Mouse (Mus musculus) heart, embryonic 12.5 days (tissue): ENCODE results near the gene Iqgap2. TPM values are rescaled to one million over a fixed set of nuclear protein-coding genes. Genes with fewer than 3 reads are reported as not detected.

Source experiments
- ATAC-seq: fragments of 200-750 bp; cut with Nextera tagmentation; 2 replicates; pipeline ENCODE4 v1.8.0; 2017; ENCODE audit warnings: moderate TSS enrichment, moderate library complexity; ENCODE audit not compliant: insufficient number of reproducible peaks, low FRiP score
- H3K27ac ChIP-seq: fragments of 300-500 bp; sonication (generic); 2 replicates; pipeline ENCODE4 v1.5.1; 2016; ENCODE audit warnings: mild to moderate bottlenecking, moderate library complexity; ENCODE audit not compliant: poor library complexity, severe bottlenecking
- H3K27me3 ChIP-seq: fragments of 300-500 bp; sonication (generic); replicated peaks from 2 replicates; pipeline ENCODE4 v1.6.1; 2016; ENCODE audit warnings: mild to moderate bottlenecking, moderate library complexity
- H3K36me3 ChIP-seq: fragments of 300-500 bp; sonication (generic); 2 replicates; pipeline ENCODE4 v1.6.1; 2016; ENCODE audit warnings: mild to moderate bottlenecking, moderate library complexity
- H3K4me1 ChIP-seq: fragments of 300-500 bp; sonication (generic); replicated peaks from 2 replicates; pipeline ENCODE4 v1.6.1; 2016; ENCODE audit warnings: mild to moderate bottlenecking
- H3K4me2 ChIP-seq: fragments of 300-500 bp; sonication (generic); 2 replicates; pipeline ENCODE4 v1.6.1; 2016; ENCODE audit warnings: mild to moderate bottlenecking, moderate library complexity
- H3K4me3 ChIP-seq: fragments of 300-500 bp; sonication (generic); 2 replicates; pipeline ENCODE4 v1.5.1; 2016; ENCODE audit warnings: mild to moderate bottlenecking
- H3K9ac ChIP-seq: fragments of 300-500 bp; sonication (generic); 2 replicates; pipeline ENCODE4 v1.6.1; 2016; ENCODE audit warnings: mild to moderate bottlenecking, moderate library complexity
- H3K9me3 ChIP-seq: fragments of 300-500 bp; sonication (generic); replicated peaks from 2 replicates; pipeline ENCODE4 v1.6.1; 2016; ENCODE audit warnings: mild to moderate bottlenecking, moderate library complexity
- WGBS: fragments of 180-500 bp; shearing (Covaris S2); methylation state at CpG from one replicate; pipeline ENCODE4 v1.1.7; 2016; 5-methylcytosine and 5-hydroxymethylcytosine counted together
- polyA plus RNA-seq: library from polyadenylated mRNA; unstranded; fragments of >200 nt; fragmentation: Nextera tagmentation; extraction: Ambion mirVana; gene quantifications from 2 replicates; pipeline ENCODE4 v1.2.1, GENCODE M21; 2016

Iqgap2 gene
- polyA plus RNA-seq, 1 experiment from 2014 or later: 6.9 TPM

GRCm38 (mm10) chr13:95672372-95672771 is 219.3 kb downstream of the Iqgap2 start:
- Histone ChIP-seq H3K9me3 (0 out of 2 replicates have a peak, but pooled peaks cover 3% of the 10 kb centered on the region), H3K4me2 (peak overlapping the region; percentile 29; the same call in 1 of the 2 replicates), H3K27ac (peak overlapping the region; percentile 82), H3K4me3 (no peak overlapping the region), H3K4me1 (peaks cover 10% of the 10 kb centered on the region), H3K36me3 (peaks cover 7% of the 10 kb centered on the region; the same call in 1 of the 2 replicates), H3K9ac (no peak overlapping the region), H3K27me3 (no peaks in the 10 kb centered on the region)
- 54% methylated on average over 7 of the region's 7 CpGs for WGBS
- ATAC-seq: peak; percentile 19; the same call in 1 of the 2 replicates

DNA sequence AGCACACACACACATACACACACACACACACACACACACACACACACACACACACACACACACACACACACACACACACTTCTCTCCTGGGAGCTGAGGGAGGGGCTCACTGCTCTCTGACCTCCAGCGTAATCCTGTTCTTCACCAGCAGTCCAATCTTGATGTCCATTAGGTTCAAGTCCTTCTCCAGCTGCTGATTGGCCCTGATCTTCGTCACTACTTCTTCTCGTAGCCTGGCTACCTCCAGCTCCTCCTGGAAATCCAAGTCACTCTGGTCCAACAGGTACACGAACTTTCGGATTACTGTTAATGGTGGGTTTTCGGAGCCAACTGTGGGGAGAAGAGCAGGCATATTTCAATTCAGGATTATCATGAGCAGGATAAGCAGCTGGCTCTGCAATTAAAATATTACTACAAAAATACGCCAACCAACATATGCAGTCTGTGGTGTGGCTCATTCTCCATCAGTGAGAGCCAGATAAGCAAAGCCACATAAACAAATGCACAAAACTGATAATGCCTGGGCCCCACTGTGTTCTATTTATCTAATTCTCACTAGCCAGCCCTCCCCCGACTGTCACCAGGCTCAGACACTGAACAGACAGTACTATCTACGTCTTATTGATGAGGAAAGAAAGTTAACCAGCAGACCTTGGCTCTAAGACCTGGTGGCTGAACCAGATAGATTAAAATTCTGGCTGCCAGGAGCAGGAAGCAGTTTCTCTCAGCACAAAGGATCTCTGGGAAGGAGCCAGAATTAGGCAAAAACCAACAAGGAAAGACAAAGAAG is 220.4 kb downstream of the Iqgap2 start:
- Histone ChIP-seq H3K9me3 (0 out of 2 replicates have a peak, but pooled peaks cover 3% of the 10 kb centered on the region), H3K4me3 (peak overlapping the region; percentile 2; the same call in 1 of the 2 replicates), H3K9ac (0 out of 2 replicates have a peak overlapping the region, but pooled peaks have one; percentile 22), H3K36me3 (peaks cover 7% of the 10 kb centered on the region; the same call in 1 of the 2 replicates), H3K27me3 (no peaks in the 10 kb centered on the region), H3K27ac (peak overlapping the region; percentile 82), H3K4me2 (peak overlapping the region; percentile 31), H3K4me1 (peaks cover 15% of the 10 kb centered on the region)
- WGBS: 20% methylated on average over 9 of the region's 9 CpGs
- ATAC-seq: peak; percentile 91

GRCm38 (mm10) chr13:95670534-95670933 is 221.2 kb downstream of the Iqgap2 start:
- ATAC-seq: no peak
- H3K9ac ChIP-seq: no peak overlapping the region
- no peak overlapping the region for H3K4me3 ChIP-seq
- H3K4me2 ChIP-seq: no peak overlapping the region
- peaks cover 7% of the 10 kb centered on the region; the same call in 1 of the 2 replicates for H3K36me3 ChIP-seq
- H3K27ac ChIP-seq: peak overlapping the region; percentile 82; the same call in 1 of the 2 replicates
- H3K9me3 ChIP-seq: 0 out of 2 replicates have a peak, but pooled peaks cover 3% of the 10 kb centered on the region
- peaks cover 15% of the 10 kb centered on the region for H3K4me1 ChIP-seq
- WGBS: 64% methylated on average over 5 of the region's 5 CpGs
- no peaks in the 10 kb centered on the region for H3K27me3 ChIP-seq

GRCm38 (mm10) chr13:95667260-95667659 is 224.5 kb downstream of the Iqgap2 start:
- WGBS: 12% methylated on average over 7 of the region's 7 CpGs
- no peak overlapping the region for H3K27ac ChIP-seq
- H3K27me3 ChIP-seq: no peaks in the 10 kb centered on the region
- no peak for ATAC-seq
- H3K4me2 ChIP-seq: peak overlapping the region; percentile 45
- H3K9ac ChIP-seq: no peak overlapping the region
- H3K9me3 ChIP-seq: 0 out of 2 replicates have a peak, but pooled peaks cover 3% of the 10 kb centered on the region
- H3K4me3 ChIP-seq: no peak overlapping the region
- peaks cover 15% of the 10 kb centered on the region for H3K4me1 ChIP-seq
- H3K36me3 ChIP-seq: peaks cover 18% of the 10 kb centered on the region

- Histone ChIP-seq H3K9ac (no peak overlapping the region), H3K27ac (no peak overlapping the region), H3K27me3 (no peaks in the 10 kb centered on the region), H3K4me2 (no peak overlapping the region), H3K9me3 (0 out of 2 replicates have a peak, but pooled peaks cover 3% of the 10 kb centered on the region), H3K36me3 (peaks cover 18% of the 10 kb centered on the region), H3K4me1 (peaks cover 6% of the 10 kb centered on the region; the same call in 1 of the 2 replicates), H3K4me3 (no peak overlapping the region)
- 85% methylated on average over 13 of the region's 13 CpGs for WGBS
- no peak for ATAC-seq
These were observed 225.9 kb downstream of the Iqgap2 start for GRCm38 (mm10) chr13:95665644-95666356.

DNA sequence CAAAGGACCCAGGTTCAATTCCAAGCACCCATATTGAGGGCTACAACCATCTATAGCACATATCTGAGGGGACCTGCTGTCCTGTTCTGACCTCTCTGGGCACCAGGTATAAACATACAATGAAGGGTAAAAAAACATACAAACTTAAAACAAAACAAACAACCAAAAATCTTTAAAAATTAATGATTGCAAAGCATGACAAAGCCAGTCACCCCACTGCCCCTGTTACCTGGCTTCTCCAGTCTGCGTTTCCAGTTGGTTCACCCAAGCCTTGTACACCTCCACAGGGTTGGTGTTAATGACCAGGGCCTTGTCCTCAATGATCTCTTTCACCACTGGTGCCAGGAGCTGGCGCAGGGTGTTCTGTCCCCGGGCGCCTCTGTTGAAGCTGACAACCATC is 227.9 kb downstream of the Iqgap2 start:
- Histone ChIP-seq H3K4me1 (peaks cover 18% of the 10 kb centered on the region), H3K4me2 (no peak overlapping the region), H3K4me3 (no peak overlapping the region), H3K9me3 (0 out of 2 replicates have a peak, but pooled peaks cover 3% of the 10 kb centered on the region), H3K36me3 (peaks cover 14% of the 10 kb centered on the region), H3K9ac (no peak overlapping the region), H3K27me3 (no peaks in the 10 kb centered on the region), H3K27ac (no peak overlapping the region)
- WGBS: 96% methylated on average over 4 of the region's 4 CpGs
- ATAC-seq: no peak

- peaks cover 32% of the 10 kb centered on the region for H3K4me1 ChIP-seq
- no peak overlapping the region for H3K9ac ChIP-seq
- H3K27ac ChIP-seq: peak overlapping the region; percentile 35; the same call in 1 of the 2 replicates
- no peak overlapping the region for H3K4me2 ChIP-seq
- no peaks in the 10 kb centered on the region for H3K9me3 ChIP-seq
- WGBS: 68% methylated on average over 7 of the region's 7 CpGs
- H3K4me3 ChIP-seq: no peak overlapping the region
- peaks cover 6% of the 10 kb centered on the region for H3K36me3 ChIP-seq
- no peaks in the 10 kb centered on the region for H3K27me3 ChIP-seq
- ATAC-seq: no peak
These were observed 232.3 kb downstream of the Iqgap2 start for GRCm38 (mm10) chr13:95659432-95659831.

DNA sequence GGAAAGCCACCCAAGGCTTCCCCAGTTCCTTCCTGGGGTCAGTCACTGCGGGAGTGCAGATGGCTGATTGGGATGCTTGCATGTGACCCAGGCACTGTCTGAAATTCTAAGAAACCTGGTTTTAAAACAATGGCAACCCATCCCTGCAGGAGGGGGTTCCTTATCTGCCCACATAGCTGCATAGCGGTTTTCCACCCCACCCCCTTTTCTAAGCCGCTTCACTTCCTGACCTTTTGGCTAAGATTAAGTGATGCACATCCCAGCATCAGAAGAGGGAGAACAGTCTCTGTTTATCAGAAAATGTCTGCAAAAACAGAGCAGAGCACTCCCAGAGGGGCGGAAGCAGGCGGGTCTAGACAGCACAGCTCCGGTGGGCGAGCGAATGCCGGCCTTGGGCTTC is 234.6 kb downstream of the Iqgap2 start:
- Histone ChIP-seq H3K36me3 (no peaks in the 10 kb centered on the region), H3K4me3 (no peak overlapping the region), H3K27ac (peak overlapping the region; percentile 62), H3K9me3 (no peaks in the 10 kb centered on the region), H3K9ac (no peak overlapping the region), H3K4me1 (peaks cover 36% of the 10 kb centered on the region), H3K4me2 (no peak overlapping the region), H3K27me3 (no peaks in the 10 kb centered on the region)
- peak; percentile 78 for ATAC-seq
- WGBS: 17% methylated on average over 9 of the region's 9 CpGs

DNA sequence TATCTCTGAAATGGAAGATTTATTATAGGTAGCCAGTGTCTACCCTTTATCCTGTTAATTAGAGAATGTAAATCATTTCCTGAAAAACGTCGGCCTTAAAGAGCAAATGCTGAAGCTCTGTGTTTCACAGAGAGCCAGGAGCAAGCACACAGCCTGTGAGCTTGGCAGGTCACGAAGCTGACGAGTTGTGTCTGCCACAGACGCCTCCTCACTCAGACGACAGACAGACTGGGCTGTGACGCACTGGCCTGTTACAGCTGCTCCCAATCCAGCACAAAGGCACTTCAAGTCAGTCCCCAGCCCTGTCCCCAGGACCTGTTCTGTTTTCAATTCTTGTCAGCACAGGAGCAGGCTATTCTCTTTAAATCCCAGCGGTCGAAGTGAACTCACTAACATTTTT is 236.4 kb downstream of the Iqgap2 start:
- Histone ChIP-seq H3K9ac (no peak overlapping the region; the same call in 1 of the 2 replicates), H3K4me2 (peak overlapping the region; percentile 27; the same call in 1 of the 2 replicates), H3K9me3 (no peaks in the 10 kb centered on the region), H3K36me3 (no peaks in the 10 kb centered on the region), H3K4me1 (peaks cover 36% of the 10 kb centered on the region), H3K27me3 (no peaks in the 10 kb centered on the region), H3K4me3 (no peak overlapping the region), H3K27ac (peak overlapping the region; percentile 84)
- 13% methylated on average over 9 of the region's 9 CpGs for WGBS
- ATAC-seq: no peak

- no peaks in the 10 kb centered on the region for H3K36me3 ChIP-seq
- no peak overlapping the region for H3K9ac ChIP-seq
- WGBS: 65% methylated on average over 4 of the region's 4 CpGs
- H3K27ac ChIP-seq: no peak overlapping the region
- no peak for ATAC-seq
- H3K9me3 ChIP-seq: no peaks in the 10 kb centered on the region
- no peak overlapping the region for H3K4me2 ChIP-seq
- H3K4me3 ChIP-seq: no peak overlapping the region
- no peaks in the 10 kb centered on the region for H3K27me3 ChIP-seq
- H3K4me1 ChIP-seq: peaks cover 24% of the 10 kb centered on the region
These were observed 238.0 kb downstream of the Iqgap2 start for GRCm38 (mm10) chr13:95653696-95654095.
